ENCODE assay signal across 8 mouse cellular contexts in genomic region chrX:73786364-73787224, GRCm38 (mm10). TPM values are rescaled to one million over a fixed set of nuclear protein-coding genes. Genes with fewer than 3 reads are reported as not detected.
A peak's percentile ranks its signal among the peaks of the same experiment; 100 is the strongest.
DNase-seq lines count a peak whose midpoint lies in the region; ATAC-seq and TF ChIP-seq lines count a peak whose summit lies in the region.

Idh3g (minus strand) TSS chrX:73786897.
Ssr4 (plus strand) TSS chrX:73787028.

- DNase-seq in heart, postnatal 10 days = peak; percentile 95
- DNase-seq in large intestine, adult 2 months (ENCODE audit: low read depth, low spot score) = peak; percentile 88
- peak; percentile 91 for DNase-seq in liver, postnatal 0 days
- DNase-seq in testis, postnatal 10 days (ENCODE audit: low spot score) = peak; percentile 88

- no peak for TF ChIP-seq POLR2A in ES-Bruce4 (IDR thresholded peaks at IDR 0.05; ENCODE audit: insufficient read depth, low read length)

- no peaks in the 10 kb centered on the region for H3K4me1 ChIP-seq in ES-Bruce4 (ENCODE audit: control insufficient read depth, insufficient read depth, low read length)
- peaks cover 25% of the 10 kb centered on the region for H3K4me1 ChIP-seq in forebrain, embryonic 13.5 days
- H3K4me1 ChIP-seq in liver, postnatal 0 days (ENCODE audit: insufficient read depth) = peaks cover 21% of the 10 kb centered on the region
- H3K4me1 ChIP-seq in neural tube, embryonic 14.5 days (ENCODE audit: control insufficient read depth, insufficient read depth, low read length) = peaks cover 8% of the 10 kb centered on the region; the same call in 1 of the 2 replicates

- no peak for TF ChIP-seq EP300 in ES-Bruce4 (IDR thresholded peaks at IDR 0.05; ENCODE audit: insufficient read depth, low read depth, low read length)
- TF ChIP-seq EP300 in liver, postnatal 0 days (IDR thresholded peaks at IDR 0.05; ENCODE audit: low read depth) = peak; percentile 68; the same call in 1 of the 2 replicates

- intact Hi-C loops in heart, postnatal 10 days (cut with DNase I) = loop anchor here (5.0 to 10.0 kb wide), 2 partner anchors 136 to 458 kb away; partner anchors contain the start of genes Arhgap4, Flna and Naa10

- no peaks in the 10 kb centered on the region for H3K9me3 ChIP-seq in ES-Bruce4 (replicated peaks; ENCODE audit: control insufficient read depth, insufficient read depth, low read length, poor library complexity, severe bottlenecking)
- no peaks in the 10 kb centered on the region for H3K9me3 ChIP-seq in forebrain, embryonic 13.5 days (replicated peaks)
- no peaks in the 10 kb centered on the region for H3K9me3 ChIP-seq in liver, postnatal 0 days (ENCODE audit: low read length)
- H3K9me3 ChIP-seq in neural tube, embryonic 14.5 days (ENCODE audit: control insufficient read depth, low read length) = no peaks in the 10 kb centered on the region

- 17% methylated on average over 49 of the region's 52 CpGs for WGBS in forebrain, embryonic 13.5 days
- WGBS in large intestine, adult 2 months = 22% methylated on average over 52 of the region's 52 CpGs
- 18% methylated on average over 47 of the region's 52 CpGs for WGBS in liver, postnatal 0 days (ENCODE audit: insufficient replicate concordance)
- 12% methylated on average over 50 of the region's 52 CpGs for WGBS in neural tube, embryonic 14.5 days

- peaks cover 14% of the 10 kb centered on the region; the same call in 1 of the 2 replicates for H3K36me3 ChIP-seq in ES-Bruce4 (ENCODE audit: control insufficient read depth, insufficient read depth, low read length, poor library complexity, severe bottlenecking)
- peaks cover 27% of the 10 kb centered on the region for H3K36me3 ChIP-seq in forebrain, embryonic 13.5 days (ENCODE audit: poor library complexity, severe bottlenecking)
- H3K36me3 ChIP-seq in liver, postnatal 0 days (replicated peaks; ENCODE audit: insufficient read depth, low read length) = peaks cover 5% of the 10 kb centered on the region; the same call in 1 of the 2 replicates
- H3K36me3 ChIP-seq in neural tube, embryonic 14.5 days (ENCODE audit: control insufficient read depth, insufficient read depth, low read length) = no peaks in the 10 kb centered on the region

- peak within 1 kb of the TSS; percentile 67 for H3K4me2 ChIP-seq in forebrain, embryonic 13.5 days
- H3K4me2 ChIP-seq in liver, postnatal 0 days (ENCODE audit: low read depth, low read length) = peak within 1 kb of the TSS; percentile 80
- peak within 1 kb of the TSS; percentile 60 for H3K4me2 ChIP-seq in neural tube, embryonic 14.5 days (ENCODE audit: low read depth, low read length)

- H3K27me3 ChIP-seq in ES-Bruce4 (ENCODE audit: control insufficient read depth, insufficient read depth, low read length, poor library complexity, severe bottlenecking) = no peaks in the 10 kb centered on the region
- H3K27me3 ChIP-seq in forebrain, embryonic 13.5 days = no peaks in the 10 kb centered on the region
- H3K27me3 ChIP-seq in liver, postnatal 0 days (ENCODE audit: insufficient read depth, low read length) = no peaks in the 10 kb centered on the region
- H3K27me3 ChIP-seq in neural tube, embryonic 14.5 days (ENCODE audit: control insufficient read depth, insufficient read depth, low read length) = no peaks in the 10 kb centered on the region

- no peak for TF ChIP-seq CTCF in ES-Bruce4 (IDR thresholded peaks at IDR 0.05; ENCODE audit: low read depth, low read length)
- TF ChIP-seq CTCF in liver, postnatal 0 days (IDR thresholded peaks at IDR 0.05; ENCODE audit: low read depth) = peak; percentile 80

- H3K4me3 ChIP-seq in ES-Bruce4 (ENCODE audit: low read depth, low read length) = peak within 1 kb of the TSS; percentile 95
- H3K4me3 ChIP-seq in forebrain, embryonic 13.5 days = peak within 1 kb of the TSS; percentile 56
- peak within 1 kb of the TSS; percentile 71 for H3K4me3 ChIP-seq in liver, postnatal 0 days (ENCODE audit: low read depth, low read length)
- peak within 1 kb of the TSS; percentile 50 for H3K4me3 ChIP-seq in neural tube, embryonic 14.5 days (ENCODE audit: low read depth, low read length)

- H3K9ac ChIP-seq in ES-Bruce4 (ENCODE audit: low read depth, poor library complexity, severe bottlenecking) = peak within 1 kb of the TSS; percentile 79
- H3K9ac ChIP-seq in forebrain, embryonic 13.5 days = peak within 1 kb of the TSS; percentile 73
- H3K9ac ChIP-seq in liver, postnatal 0 days (replicated peaks) = peak within 1 kb of the TSS; percentile 79
- peak within 1 kb of the TSS; percentile 68 for H3K9ac ChIP-seq in neural tube, embryonic 14.5 days (replicated peaks; ENCODE audit: low read depth, low read length)

- ATAC-seq in cerebellum, adult (ENCODE audit: insufficient number of reproducible peaks, low FRiP score, low TSS enrichment) = peak; percentile 89
- ATAC-seq in forebrain, embryonic 13.5 days = peak; percentile 98
- ATAC-seq in liver, postnatal 0 days = peak; percentile 94
- peak; percentile 98 for ATAC-seq in neural tube, embryonic 14.5 days (ENCODE audit: low read depth)

- H3K27ac ChIP-seq in ES-Bruce4 (ENCODE audit: insufficient read depth, low read length) = peak within 1 kb of the TSS; percentile 76
- peak within 1 kb of the TSS; percentile 84 for H3K27ac ChIP-seq in forebrain, embryonic 13.5 days
- peak within 1 kb of the TSS; percentile 93 for H3K27ac ChIP-seq in liver, postnatal 0 days (ENCODE audit: low read depth)
- H3K27ac ChIP-seq in neural tube, embryonic 14.5 days (ENCODE audit: low read depth, low read length) = peak within 1 kb of the TSS; percentile 89

RNA-seq across cellular contexts. Expression of gene Idh3g, which starts in this region (rescaled TPM):
- polyA plus RNA-seq in ES-Bruce4 (2011; ENCODE audit: insufficient read depth, insufficient read length, low read depth, missing spikeins) = 147 and 151 TPM in 2 replicates
- polyA plus RNA-seq in forebrain, embryonic 13.5 days (2015; fragmentation: Nextera tagmentation; extraction: Ambion mirVana) = 205 and 225 TPM in 2 replicates
- total RNA-seq in heart, postnatal 10 days (2021) = 100 to 1,000 TPM; 520 to 542 TPM
- 245 and 314 TPM in 2 replicates for polyA plus RNA-seq in large intestine, adult 2 months (2012; rRNA removed)
- 83.7 and 88.1 TPM in 2 replicates for polyA plus RNA-seq in liver, postnatal 0 days (2015; fragmentation: Nextera tagmentation; extraction: Ambion mirVana)
- polyA plus RNA-seq in neural tube, embryonic 14.5 days (2014; fragmentation: Nextera tagmentation; extraction: Ambion mirVana) = 264 and 309 TPM in 2 replicates

RNA-seq across cellular contexts. Expression of gene Ssr4, which starts in this region (rescaled TPM):
- polyA plus RNA-seq in ES-Bruce4 (2011; ENCODE audit: insufficient read depth, insufficient read length, low read depth, missing spikeins) = 108 and 132 TPM in 2 replicates
- polyA plus RNA-seq in forebrain, embryonic 13.5 days (2015; fragmentation: Nextera tagmentation; extraction: Ambion mirVana) = 129 and 133 TPM in 2 replicates
- total RNA-seq in heart, postnatal 10 days (2021) = 100 to 1,000 TPM; 103 TPM
- polyA plus RNA-seq in large intestine, adult 2 months (2012; rRNA removed) = 280 and 308 TPM in 2 replicates
- polyA plus RNA-seq in liver, postnatal 0 days (2015; fragmentation: Nextera tagmentation; extraction: Ambion mirVana) = 183 and 185 TPM in 2 replicates
- 169 and 171 TPM in 2 replicates for polyA plus RNA-seq in neural tube, embryonic 14.5 days (2014; fragmentation: Nextera tagmentation; extraction: Ambion mirVana)

Comparison
In these comparisons a context has a peak if more than half of its experiments do, and no peak if none do; other contexts are left out.
1. Peak in every context shown above with its lines: DNase-seq, ATAC-seq, H3K4me3 ChIP-seq and H3K27ac ChIP-seq.